Mouse (Mus musculus): ENCODE data around the gene Hrk.
A peak's percentile ranks its signal among the peaks of the same experiment; 100 is the strongest.

Hrk gene

DNA sequence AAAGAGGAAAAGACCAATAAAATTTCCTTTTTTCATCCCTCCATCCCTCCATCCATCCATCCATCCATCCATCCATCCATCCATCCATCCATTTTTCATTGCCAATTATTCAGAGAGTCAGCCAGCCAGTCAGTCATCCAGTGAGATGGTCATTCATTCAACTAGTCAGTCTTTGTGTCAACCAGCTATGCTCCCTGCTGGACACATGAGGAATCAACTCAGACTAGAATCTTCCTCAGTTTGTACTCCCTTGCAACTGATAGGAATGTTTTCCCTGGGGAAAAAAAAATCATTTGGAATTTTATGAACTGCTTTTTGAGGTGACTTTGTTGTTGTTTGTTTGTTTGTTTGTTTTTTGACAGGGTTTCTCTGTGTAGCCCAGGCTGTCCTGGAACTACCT is 1.0 kb downstream of the Hrk start:
- DNase-seq (ENCODE audit: low read depth, low spot score): no peak

DNA sequence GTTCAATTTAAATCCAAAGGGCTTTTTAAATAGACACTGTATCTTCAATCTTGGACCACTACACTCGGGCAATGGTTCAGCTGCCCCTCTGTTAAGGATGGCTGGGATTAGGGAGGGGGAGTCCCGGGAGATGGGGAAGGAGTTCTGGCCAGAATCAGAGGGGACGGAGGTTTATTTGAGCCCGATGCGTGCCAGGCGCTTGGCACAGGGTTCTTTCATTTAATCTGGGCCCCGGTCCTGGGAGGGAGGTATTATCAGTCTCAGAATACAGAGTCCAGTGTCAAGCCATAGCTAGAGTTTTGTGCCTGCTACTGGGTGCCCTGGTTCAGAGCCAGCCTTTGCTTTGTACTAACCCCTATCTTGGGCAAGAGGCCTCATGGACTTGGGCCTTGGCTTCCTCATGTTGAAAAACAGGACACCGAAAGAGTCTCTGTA is 3.1 kb downstream of the Hrk start:
- no peak for DNase-seq (ENCODE audit: low read depth, low spot score)

DNA sequence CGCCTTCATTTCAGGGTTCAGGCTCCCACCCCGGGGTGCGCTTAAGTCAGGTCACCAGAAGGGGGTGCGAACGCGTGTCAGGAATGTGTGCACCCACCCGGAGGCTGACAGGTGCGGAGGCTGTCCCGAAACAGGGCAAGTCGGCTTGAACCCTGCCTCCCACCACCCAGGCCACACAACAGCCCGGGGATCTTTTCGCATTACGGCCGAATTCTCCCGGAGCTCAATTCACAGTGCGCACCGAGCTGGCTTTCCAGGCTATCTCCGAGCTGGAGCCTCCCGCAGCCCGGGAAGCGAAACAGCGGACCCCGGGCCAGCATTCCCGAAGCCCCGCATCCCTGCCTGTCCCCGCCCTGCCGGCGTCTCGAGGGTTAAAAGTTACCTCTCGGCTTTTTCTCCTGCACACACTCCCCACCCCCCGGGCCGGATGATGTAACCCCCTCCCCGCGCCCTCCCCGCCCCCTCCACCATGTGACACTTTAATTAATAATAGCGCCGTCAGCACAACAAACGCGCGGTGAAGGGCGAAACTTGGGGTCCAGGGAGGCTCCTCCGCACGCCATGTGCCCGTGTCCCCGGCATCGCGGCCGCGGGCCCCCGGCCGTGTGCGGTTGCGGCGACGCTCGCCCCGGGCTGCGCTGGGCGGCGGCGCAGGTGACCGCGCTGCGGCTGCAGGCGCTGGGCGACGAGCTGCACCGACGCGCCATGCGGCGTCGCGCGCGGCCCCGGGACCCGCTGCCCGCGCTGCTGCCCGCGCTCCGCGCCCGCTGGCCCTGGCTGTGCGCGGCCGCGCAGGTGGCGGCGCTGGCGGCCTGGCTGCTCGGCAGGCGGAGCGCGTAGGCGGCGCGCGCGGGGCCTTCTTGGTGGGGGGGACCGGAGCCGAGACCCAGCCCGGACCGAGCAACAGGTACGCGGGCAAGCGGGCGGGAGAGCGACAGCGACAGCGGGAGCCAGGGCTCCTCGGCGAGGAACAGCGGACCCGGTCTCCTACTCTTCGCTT is 5.1 kb downstream of the Hrk start:
- peak; percentile 15 for DNase-seq (ENCODE audit: low read depth, low spot score)

DNA sequence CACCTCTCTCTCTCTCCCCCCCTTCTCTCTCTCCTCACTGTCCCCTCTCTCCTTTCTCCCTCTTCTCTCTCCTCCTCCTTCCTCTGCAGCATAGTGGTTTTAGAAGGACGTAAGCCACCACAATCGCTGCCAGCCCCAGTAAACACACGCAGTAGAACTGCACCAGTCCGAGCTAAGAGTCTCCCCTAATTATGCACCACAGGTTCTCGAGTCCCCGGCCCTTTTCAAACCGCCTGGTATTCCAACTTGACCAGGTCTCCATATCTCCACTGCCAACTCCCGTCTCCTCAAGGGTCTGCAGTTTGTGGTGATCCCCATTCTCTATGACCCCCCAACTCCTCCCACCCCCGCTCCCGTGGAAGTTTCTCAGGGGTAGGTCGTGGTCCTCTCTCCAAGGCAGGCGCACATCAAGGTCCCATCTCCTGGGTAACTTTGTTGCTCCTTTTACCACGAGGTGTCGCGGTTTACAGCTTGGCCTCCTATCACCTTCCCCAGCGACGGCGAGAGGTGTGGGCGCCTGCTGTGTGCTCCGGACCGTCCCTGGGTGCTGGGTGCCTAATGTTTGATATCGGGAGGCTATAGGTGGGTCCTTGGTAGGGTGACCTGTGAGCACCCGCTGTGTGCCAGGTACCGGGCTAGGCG is 6.6 kb downstream of the Hrk start:
- DNase-seq (ENCODE audit: low read depth, low spot score): peak; percentile 37

DNA sequence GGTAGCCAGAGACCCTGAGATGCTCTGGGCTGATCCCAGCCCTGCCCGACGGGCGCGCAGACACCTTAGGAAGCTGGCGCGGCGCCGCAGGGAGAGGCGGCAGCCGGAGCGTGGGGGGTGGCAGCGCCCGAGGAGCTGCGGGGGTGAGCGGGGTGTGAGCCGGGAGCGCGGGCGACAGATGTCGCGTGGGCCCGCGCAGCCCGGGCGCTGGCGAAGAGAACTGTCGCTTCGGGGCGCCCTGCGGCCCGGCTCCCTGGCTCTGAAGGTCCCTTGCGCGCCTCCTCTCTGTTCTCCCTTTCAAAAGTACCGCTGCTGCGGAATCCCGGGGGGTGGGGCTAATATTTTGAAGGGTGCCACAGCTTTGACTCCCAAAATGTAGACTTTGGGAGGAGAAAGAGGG is 7.2 kb downstream of the Hrk start:
- no peak for DNase-seq (ENCODE audit: low read depth, low spot score)

DNA sequence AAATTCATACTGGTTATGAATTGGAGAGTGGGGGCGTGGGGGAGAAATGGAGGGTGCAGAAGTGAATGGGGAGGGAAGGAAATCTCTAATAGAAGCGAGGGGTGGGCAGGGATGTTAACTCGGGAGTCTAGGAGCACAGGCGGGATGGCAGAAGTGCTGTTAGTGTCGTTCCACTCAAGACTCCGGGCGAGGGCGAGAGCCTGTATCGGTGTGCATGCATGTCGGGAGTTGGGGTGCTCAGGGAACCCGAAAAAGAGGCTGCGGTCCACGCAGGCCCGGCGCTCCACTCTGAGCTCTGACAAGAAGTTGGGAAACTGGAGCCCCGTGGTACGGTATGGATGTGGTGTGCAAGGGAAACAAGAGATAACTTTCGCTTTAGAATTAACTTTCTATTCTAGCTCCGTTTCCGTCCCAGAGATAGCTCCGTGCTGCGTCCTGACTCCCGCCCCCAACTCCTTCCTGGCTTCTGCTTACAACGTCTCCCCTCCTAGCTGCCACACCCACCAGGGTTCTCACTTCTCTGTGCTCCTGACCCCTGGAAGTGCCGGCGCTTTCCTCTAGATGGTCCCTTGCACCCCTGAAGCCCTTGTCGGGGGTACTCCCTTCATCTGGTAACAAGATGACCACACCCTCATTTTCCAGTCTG is 7.8 kb downstream of the Hrk start:
- DNase-seq (ENCODE audit: low read depth, low spot score): peak; percentile 34

DNA sequence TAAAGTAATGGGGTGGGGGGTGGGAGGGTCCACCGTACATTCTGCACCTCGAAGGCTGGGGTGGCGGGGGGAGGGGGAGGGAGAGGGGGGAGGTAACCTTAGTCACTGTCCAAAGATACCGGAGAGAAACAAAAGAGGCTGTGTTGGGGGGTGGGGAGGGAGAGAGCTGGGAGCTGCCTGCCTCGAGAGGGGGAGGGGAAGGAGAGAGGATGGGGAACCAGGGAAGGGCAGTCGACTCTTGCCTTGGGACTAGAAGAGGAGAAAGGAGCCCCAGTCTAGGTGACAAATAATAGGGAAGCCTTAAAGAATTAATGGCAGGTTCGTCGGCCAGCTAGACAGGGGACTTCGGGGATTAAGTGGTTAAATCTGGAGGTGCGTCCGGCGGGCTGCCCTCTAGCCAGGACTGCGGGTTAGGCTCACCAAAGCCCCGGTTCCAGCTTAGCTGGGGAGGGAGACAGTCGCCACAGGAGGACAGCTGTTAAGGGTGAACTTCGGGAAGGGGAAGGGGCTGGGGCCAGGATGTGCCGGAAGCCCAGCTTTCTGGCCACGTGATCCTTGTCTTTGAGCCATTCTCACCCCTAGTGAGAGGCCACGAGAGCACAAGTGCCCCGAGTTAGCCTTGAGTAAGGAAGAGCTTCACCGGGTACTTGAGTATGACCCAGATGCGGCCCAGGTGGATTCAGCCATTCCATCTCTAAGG is 10.0 kb downstream of the Hrk start:
- DNase-seq (ENCODE audit: low read depth, low spot score): no peak

DNA sequence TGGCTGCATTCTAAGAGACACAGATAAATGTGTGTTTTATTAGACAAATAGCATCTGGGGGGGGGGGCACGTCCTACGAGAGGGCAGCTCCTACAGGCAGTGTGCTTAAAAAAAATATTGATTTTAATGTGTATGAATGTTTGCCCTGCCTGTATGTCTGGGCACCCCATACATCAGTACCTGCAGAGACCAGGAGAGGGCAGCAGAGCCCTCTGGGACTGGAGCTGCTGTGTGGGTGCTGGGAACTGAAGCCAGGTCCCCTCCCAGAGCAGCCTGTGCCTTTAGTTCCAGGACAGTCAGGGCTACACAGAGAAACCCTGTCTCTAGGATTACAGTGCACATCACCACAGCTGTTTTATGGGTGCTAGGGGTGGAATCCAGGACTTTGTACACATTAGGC is 10.7 kb downstream of the Hrk start:
- no peak for DNase-seq (ENCODE audit: low read depth, low spot score)

DNA sequence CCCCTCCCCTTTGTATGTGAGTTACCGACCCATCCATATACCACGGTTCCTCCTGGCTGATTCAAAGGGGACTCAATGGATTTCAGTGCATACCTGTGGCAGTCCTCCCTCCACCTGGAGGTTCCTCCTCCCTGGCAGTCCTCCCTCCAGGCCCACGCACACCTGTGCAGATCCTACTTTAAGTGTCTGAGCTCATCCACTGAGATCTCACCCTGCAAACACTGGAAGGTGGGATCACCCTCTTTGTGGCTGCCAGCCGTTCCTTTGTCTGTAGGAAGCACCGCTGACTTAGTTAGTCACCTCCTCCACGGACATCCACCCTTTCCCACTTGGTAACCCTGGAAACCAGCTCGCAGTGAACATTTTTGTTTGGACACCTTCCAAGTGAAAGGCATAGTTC is 13.2 kb downstream of the Hrk start:
- no peak for DNase-seq (ENCODE audit: low read depth, low spot score)

DNA sequence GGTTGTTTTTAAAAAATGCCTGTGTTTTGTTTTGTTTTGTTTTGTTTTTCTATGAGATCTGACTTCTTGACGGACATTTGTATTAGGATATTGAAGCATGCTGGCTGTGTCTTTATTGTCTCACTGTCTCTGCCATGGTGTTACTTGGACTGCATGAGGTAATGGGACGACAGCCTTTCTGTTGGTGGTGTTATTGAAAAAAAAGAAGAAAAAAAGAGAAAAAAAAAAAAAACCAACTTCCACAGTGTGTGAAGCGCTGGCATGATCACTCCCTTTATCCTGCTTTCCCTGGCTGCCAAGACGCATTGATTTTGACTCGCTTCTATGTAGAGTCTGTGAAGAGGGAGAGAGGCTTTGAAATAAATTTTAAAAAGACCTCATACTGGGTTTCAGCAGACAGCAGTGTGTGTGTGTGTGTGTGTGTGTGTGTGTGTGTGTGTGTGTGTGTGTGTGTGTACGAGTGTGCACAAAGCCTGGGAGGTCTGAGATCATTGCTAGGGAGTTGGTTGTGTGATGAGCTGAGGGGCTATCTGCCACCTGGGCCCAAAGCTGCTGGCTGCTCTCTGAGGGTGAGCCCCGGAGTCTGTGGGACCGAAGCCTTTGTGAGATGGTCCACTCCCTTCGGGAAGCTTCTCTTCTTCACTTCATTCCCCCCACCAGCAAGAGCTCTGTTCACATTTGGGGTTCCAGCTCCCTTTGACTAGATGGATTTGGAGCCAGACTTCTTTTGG is 22.6 kb downstream of the Hrk start:
- DNase-seq (ENCODE audit: low read depth, low spot score): no peak

DNA sequence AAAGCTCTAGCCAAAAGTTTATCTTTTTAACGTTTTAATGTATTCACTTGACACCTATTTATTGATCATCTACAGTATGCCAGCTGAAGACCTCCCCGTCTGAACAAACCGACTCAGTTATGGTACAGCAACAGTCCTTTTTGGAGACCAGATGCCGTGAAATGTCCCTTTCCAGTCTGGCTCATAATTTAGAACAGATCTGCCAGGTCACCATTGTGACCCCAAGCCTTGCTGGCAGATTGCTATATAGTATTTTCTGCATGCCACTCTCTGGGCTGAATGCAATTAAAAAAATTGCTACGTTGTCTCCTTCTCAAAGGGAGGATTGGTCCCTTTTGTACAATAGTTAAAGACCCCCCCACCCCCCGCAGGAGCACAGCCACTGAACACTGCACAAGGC is 23.9 kb downstream of the Hrk start:
- DNase-seq (ENCODE audit: low read depth, low spot score): no peak

DNA sequence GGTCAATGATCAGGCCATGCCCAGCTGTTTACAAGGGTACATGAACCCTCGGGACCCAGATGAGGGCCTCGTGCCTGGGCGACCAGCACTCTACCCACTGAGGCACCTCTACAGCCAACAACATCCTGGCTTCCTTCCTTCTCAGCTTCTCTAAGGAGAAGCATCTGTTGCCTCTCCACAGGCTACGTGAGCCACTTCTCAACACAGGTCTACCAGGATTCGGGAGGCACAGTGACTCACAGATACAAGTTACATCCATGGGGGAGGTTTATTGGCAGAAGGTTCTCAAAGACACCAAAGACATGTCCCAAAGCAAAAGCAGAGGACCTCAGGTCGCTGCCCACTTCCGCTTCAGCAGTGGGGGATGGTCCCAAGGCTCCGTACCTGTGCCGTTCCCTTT is 26.0 kb downstream of the Hrk start:
- no peak for DNase-seq (ENCODE audit: low read depth, low spot score)

DNA sequence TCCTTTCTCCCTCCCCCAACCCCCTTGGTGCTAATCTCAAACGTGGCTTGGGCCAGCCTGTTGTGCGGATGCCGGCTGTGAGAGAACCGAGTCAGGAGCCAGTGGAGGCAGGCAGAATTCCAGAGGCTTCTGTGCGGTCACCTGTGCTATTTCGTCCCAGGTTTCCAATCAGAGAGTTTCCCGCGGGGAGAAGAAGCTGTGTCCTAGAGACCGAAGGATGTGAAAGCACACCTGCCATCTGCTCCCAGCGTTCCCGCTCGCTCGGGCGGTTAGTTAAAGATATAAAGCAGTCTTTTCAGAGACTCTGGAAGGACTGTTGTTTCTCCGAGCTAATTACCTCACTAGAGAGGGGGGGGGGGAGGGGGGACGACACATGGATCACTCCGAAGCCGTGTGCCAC is 27.8 kb downstream of the Hrk start:
- DNase-seq (ENCODE audit: low read depth, low spot score): no peak

DNA sequence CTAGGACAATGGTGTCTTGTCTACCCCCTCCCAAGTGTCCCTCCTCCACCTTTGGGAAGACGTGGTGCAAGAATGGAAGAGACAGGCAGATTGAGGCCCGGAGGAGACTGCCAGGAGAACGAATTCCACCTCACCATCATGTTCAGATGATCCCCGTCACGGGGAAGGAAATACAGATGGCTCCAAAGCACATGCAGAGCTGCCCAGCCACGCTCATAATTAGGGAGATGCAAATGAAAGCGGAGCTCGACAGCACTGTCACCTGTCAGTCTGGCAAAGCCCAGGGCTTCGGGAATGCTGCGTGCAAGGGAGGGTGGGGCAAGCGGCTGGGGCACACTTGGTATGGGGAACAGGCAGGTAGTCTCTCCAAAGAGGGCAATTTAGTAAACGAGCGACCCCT is 33.0 kb downstream of the Hrk start:
- DNase-seq (ENCODE audit: low read depth, low spot score): no peak

DNA sequence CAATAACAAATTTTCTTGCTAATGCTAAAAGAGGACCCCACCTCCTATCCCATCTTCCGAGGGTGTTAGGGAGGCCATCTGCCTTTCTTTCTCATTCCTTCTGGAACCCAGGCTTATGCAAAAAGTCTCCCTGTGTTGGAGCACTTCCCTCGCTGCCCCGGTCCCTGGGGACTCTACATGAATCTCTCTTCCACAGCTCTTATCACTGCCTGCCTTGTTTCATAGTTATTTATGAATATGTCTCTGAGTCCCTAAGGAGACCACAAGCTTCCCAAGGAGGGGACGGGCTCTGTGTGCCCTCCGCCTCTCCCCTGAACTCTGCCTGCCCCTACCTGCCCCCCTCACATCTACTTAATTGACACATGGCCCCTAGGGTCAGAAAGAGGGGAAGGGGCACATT is 35.2 kb downstream of the Hrk start:
- DNase-seq (ENCODE audit: low read depth, low spot score): no peak

DNA sequence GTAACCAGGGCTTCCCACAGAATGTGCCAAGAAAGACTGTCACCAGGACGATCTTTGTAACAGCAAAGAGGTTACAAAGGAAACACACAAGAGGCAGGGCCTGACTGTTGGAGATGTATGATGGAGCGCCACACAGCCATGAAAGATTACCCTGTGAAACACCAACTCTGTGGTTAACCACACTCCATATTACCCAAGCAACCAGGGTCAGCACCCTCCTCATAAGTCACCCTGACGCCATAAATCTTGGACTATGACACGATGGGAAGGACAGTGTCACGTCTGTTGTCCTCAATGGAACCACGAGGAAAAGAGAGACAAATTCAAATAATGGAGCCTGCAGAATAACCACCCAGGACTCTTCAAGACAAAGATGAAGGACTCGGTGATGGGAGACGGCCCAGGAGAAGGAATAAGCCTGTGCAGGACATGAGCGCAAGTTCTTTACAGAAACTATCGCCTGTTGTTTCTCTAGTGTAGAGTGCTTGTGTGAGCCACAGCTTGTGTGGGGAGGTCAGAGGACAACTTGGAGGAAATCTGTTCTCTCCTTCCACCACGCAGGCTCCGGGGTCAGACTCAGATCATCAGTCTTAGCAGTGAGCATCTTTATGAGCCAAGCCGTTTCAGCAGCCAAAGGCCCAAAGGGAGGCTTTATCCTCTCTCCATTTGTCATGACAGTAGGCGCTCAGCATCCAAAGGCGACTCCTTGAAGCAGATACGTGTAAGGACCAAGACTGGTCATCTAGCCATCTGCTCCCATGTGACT is 40.4 kb downstream of the Hrk start:
- DNase-seq (ENCODE audit: low read depth, low spot score): no peak

DNA sequence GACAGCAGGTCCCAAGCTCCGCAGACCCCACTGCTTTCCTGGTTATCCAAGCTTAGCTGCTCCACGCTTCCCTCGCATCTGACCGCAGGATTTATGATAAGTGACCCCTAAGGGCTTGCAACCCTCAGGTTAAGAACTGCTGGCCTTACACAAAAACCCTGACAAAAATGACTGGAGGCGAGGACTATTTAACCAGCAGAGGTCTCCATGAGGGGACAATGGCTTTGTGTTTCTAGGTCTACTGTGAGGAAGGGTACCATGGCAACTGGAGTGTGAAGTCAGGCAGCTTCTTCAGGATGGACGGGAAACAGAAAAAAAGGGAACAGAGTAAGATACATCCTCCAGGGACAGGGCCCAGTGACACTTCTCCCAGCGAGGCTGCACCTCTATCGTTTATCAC is 41.4 kb downstream of the Hrk start:
- DNase-seq (ENCODE audit: low read depth, low spot score): no peak

DNA sequence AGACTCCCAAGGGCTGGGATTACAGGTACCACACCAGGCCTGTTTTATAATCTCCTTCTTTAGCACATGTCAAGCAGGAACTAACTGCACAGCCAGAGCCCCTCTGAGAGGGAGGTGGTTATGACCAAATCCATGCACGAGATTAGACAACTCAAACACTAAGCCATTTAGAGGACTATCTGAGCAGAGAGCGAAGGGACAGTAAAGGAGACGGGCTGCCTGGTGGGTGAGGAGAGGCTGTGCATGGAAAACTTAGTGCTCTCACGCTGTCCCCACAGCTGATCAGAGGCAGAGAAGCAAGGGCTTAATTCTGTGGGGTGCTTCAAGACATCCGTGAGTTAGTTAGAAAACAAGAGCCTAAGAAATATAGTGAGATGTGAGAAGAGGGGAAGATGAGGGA is 49.6 kb downstream of the Hrk start:
- DNase-seq (ENCODE audit: low read depth, low spot score): no peak

DNA sequence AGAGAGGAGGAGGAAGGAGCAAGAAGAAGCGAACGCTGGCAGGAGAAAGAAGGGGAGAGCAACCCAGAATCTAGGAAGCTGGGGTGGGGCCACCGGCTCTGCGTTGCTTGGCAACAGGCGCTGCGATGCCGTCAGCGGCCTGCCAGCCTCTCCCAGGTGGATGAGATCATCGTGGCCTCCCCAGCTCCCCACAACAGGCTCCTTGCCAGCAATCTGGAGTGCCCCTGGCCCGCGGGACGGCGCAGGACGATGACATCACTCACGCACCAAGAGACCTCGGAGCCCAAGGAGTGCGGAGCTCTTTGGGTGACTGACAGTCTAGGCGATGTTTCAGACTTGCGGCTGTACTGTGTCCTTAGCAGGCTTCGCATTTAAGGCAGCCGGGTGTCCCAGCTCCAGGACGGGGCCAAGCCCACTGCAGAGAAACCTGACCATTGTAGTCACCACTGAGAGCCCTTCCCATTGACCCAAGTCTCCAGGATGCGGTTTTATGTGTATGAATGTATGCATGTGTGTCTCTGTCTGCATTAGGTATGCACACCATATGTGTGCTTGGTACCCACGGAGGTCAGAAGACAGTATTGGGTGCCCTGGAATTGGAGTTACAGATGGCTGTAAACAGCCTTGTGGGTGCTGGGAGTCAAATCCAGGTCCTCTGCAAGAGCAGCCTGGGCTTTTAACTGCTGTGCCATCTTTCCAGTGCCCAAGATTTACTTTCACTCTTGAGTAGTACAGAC is 50.1 kb downstream of the Hrk start:
- DNase-seq (ENCODE audit: low read depth, low spot score): peak; percentile 17

DNA sequence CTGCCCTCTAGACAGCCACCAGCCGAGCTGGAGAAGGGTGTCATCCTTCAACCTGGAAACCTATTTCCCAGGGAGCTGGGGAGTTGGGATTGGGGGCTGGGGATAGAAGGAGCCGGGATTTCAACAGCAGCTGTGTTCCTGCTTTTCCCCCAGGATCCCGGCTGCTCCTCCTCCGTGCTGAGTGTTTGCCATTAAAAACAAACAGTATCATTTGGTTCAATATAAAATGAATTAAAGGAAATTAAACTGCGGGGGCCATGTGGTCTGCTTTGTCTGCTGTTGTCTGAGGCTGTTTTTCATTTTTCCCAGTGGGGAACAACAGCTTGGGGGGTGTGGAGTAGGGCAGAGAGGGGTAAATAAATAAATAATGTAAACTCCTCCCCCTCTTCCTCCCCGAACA is 53.0 kb downstream of the Hrk start:
- no peak for DNase-seq (ENCODE audit: low read depth, low spot score)

Data from CD4-positive helper T cell, adult 2 months (primary cell).